Mouse (Mus musculus): Measurements from ENCODE around the gene Exoc2. TPM values are rescaled to one million over a fixed set of nuclear protein-coding genes. Genes with fewer than 3 reads are reported as not detected.

Exoc2 gene
- polyA plus RNA-seq, 1 experiment from 2014 or later, result 63.1 TPM

DNA sequence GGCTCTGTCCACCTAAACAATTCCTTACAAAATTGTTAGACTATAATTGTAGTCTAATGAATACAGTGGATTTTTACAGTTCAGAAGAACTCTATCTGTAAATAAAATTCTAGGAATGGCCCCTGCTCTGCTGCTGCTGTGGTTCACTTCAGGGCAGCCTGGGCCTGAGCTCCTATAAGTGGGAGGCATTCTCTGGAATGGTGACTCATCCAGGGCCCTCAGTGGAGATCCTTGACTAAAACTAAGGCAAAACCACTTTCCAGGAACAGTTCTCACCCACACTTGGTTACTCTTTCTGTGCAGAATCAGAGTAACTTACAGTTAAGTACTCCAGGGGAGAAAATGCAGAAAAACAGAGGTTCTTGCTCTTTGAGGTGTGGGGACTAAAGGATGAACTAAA, 108.4 kb downstream of the Exoc2 start:
- no peak for DNase-seq
- ATAC-seq (ENCODE audit: low FRiP score, low TSS enrichment), result no peak
- Histone ChIP-seq H3K4me2 (ENCODE audit: low read length) (no peak overlapping the region), H3K9me3 (ENCODE audit: control insufficient read depth, low read length) (no peaks in the 10 kb centered on the region), H3K9ac (replicated peaks; ENCODE audit: low read length) (no peak overlapping the region), H3K27me3 (ENCODE audit: control insufficient read depth, insufficient read depth, low read length) (no peaks in the 10 kb centered on the region), H3K4me1 (ENCODE audit: control insufficient read depth, insufficient read depth, low read length) (no peaks in the 10 kb centered on the region), H3K27ac (replicated peaks; ENCODE audit: low read depth, low read length) (no peak overlapping the region), H3K4me3 (replicated peaks; ENCODE audit: low read depth, low read length) (no peak overlapping the region), H3K36me3 (ENCODE audit: control insufficient read depth, insufficient read depth, low read length) (peaks cover 30% of the 10 kb centered on the region)

DNA sequence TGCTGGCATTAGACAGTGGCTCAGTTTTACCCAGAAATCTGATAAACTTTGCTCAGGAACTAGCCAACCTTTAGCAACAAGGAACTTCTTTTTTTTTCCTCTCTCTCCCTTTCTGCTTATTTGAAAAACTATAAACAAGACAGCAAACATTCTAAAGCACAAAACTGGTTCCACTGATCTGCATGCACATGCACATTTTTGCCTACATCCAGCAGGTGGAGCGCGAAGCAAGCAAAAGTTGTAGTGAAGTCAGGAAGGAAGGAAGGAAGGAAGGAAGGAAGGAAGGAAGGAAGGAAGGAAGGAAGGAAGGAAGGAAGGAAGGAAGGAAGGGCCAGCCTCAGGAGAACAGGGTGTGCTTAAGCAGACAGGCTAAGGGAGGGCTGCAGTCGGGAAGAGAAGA, 109.9 kb downstream of the Exoc2 start:
- WGBS, result 82% methylated on average over 3 of the region's 3 CpGs
- H3K9me3 ChIP-seq (ENCODE audit: control insufficient read depth, low read length), result no peaks in the 10 kb centered on the region
- no peak overlapping the region for H3K9ac ChIP-seq (replicated peaks; ENCODE audit: low read length)
- no peak for DNase-seq
- no peaks in the 10 kb centered on the region for H3K27me3 ChIP-seq (ENCODE audit: control insufficient read depth, insufficient read depth, low read length)
- H3K27ac ChIP-seq (replicated peaks; ENCODE audit: low read depth, low read length), result no peak overlapping the region
- no peak overlapping the region for H3K4me2 ChIP-seq (ENCODE audit: low read length)
- no peaks in the 10 kb centered on the region for H3K4me1 ChIP-seq (ENCODE audit: control insufficient read depth, insufficient read depth, low read length)
- no peak for ATAC-seq (ENCODE audit: low FRiP score, low TSS enrichment)
- H3K36me3 ChIP-seq (ENCODE audit: control insufficient read depth, insufficient read depth, low read length), result peaks cover 26% of the 10 kb centered on the region
- no peak overlapping the region for H3K4me3 ChIP-seq (replicated peaks; ENCODE audit: low read depth, low read length)

DNA sequence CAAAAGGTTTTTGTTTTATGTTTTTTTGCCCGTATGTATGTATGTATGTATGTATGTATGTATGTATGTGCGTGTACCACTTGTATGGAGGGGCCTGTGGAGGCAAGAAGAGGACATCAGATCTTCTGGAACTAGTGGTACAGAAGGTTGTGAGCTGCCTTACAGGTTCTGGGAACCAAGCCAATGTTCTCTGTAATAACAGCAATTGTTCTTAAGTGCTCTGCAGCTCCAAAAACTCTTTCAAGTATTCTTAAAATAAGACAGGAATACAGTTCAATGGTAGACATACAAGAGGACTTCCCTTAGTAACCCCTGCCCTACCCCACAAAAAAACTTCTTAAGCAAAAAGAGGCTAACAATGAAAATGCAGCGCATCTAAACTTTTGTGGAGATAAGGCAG, 115.5 kb downstream of the Exoc2 start:
- H3K9me3 ChIP-seq (ENCODE audit: control insufficient read depth, low read length), result no peaks in the 10 kb centered on the region
- no peaks in the 10 kb centered on the region for H3K4me1 ChIP-seq (ENCODE audit: control insufficient read depth, insufficient read depth, low read length)
- WGBS, result 90% methylated on average over 3 of the region's 3 CpGs
- H3K36me3 ChIP-seq (ENCODE audit: control insufficient read depth, insufficient read depth, low read length), result peaks cover 30% of the 10 kb centered on the region
- no peak overlapping the region for H3K4me3 ChIP-seq (replicated peaks; ENCODE audit: low read depth, low read length)
- no peak overlapping the region for H3K4me2 ChIP-seq (ENCODE audit: low read length)
- ATAC-seq (ENCODE audit: low FRiP score, low TSS enrichment) (no peak), DNase-seq (no peak)
- H3K27ac ChIP-seq (replicated peaks; ENCODE audit: low read depth, low read length), result no peak overlapping the region
- H3K27me3 ChIP-seq (ENCODE audit: control insufficient read depth, insufficient read depth, low read length), result no peaks in the 10 kb centered on the region
- no peak overlapping the region for H3K9ac ChIP-seq (replicated peaks; ENCODE audit: low read length)

DNA sequence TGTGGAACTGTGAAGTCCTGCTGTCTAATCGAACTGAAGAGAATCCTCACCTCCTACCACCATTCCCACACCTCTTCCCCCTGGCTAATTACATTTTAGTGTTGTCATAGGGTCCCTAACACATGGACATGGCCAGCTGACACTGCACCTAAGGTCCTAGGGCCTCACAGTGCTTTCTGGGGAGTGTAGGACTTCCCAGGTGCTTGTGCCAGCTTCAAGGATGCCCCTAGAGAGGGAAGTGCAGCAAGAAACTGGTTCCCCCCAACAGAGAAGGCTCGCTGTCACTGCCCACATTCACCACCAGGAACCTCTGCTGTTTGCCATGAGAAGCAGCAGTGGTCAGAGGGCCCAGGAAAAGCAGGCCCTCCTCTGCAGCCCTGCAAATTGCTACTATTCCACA, 123.2 kb downstream of the Exoc2 start:
- H3K27ac ChIP-seq (replicated peaks; ENCODE audit: low read depth, low read length), result no peak overlapping the region
- no peak overlapping the region for H3K4me3 ChIP-seq (replicated peaks; ENCODE audit: low read depth, low read length)
- 77% methylated on average over 2 of the region's 2 CpGs for WGBS
- H3K36me3 ChIP-seq (ENCODE audit: control insufficient read depth, insufficient read depth, low read length), result peaks cover 15% of the 10 kb centered on the region
- no peaks in the 10 kb centered on the region for H3K4me1 ChIP-seq (ENCODE audit: control insufficient read depth, insufficient read depth, low read length)
- no peaks in the 10 kb centered on the region for H3K27me3 ChIP-seq (ENCODE audit: control insufficient read depth, insufficient read depth, low read length)
- DNase-seq (no peak), ATAC-seq (ENCODE audit: low FRiP score, low TSS enrichment) (no peak)
- no peak overlapping the region for H3K9ac ChIP-seq (replicated peaks; ENCODE audit: low read length)
- no peaks in the 10 kb centered on the region for H3K9me3 ChIP-seq (ENCODE audit: control insufficient read depth, low read length)
- H3K4me2 ChIP-seq (ENCODE audit: low read length), result no peak overlapping the region

DNA sequence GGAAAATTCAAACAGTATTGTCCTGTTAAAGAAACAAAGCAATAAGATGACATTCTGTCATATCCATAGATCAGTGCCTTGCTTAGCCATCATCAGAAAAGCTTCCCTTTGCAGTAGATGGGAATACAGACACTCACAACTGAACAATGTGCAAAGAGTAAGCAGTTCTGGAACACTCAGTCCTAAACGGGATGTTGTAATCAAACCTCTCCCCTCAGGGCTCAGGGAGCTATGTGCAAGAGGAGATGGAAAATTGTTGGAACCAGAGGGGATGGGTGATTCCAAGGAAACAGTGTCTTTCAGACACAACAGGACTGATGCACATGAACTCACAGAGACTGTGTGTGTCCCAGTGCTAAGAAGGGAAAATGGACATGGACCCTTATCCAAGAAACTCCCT, 125.9 kb downstream of the Exoc2 start:
- Histone ChIP-seq H3K4me3 (replicated peaks; ENCODE audit: low read depth, low read length) (no peak overlapping the region), H3K9me3 (ENCODE audit: control insufficient read depth, low read length) (no peaks in the 10 kb centered on the region), H3K9ac (replicated peaks; ENCODE audit: low read length) (no peak overlapping the region), H3K4me2 (ENCODE audit: low read length) (no peak overlapping the region), H3K4me1 (ENCODE audit: control insufficient read depth, insufficient read depth, low read length) (no peaks in the 10 kb centered on the region), H3K27ac (replicated peaks; ENCODE audit: low read depth, low read length) (no peak overlapping the region), H3K36me3 (ENCODE audit: control insufficient read depth, insufficient read depth, low read length) (0 out of 2 replicates have a peak, but pooled peaks cover 3% of the 10 kb centered on the region), H3K27me3 (ENCODE audit: control insufficient read depth, insufficient read depth, low read length) (no peaks in the 10 kb centered on the region)
- ATAC-seq (ENCODE audit: low FRiP score, low TSS enrichment) (no peak), DNase-seq (no peak)
- 52% methylated on average over 1 of the region's 1 CpGs for WGBS

DNA sequence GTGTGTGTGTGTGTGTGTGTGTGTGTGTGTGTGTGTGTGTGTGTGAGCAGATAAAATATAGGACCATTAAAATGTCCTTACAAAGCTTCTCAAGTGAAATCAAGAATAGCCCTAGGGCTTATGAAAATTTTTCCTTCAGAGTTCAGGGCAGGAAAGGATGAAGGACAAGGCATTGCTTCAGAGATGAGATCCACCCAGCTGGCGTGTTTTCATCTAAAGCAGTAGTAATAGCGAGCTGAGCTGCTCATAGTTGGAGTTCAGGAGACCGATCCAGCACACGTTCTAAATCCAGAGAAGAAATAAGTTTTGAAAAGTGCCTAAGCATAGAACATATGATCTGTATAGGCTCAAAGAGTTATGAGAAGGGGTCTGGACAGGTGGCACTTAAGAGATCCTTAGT, 127.4 kb downstream of the Exoc2 start:
- H3K4me2 ChIP-seq (ENCODE audit: low read length), result no peak overlapping the region
- H3K27me3 ChIP-seq (ENCODE audit: control insufficient read depth, insufficient read depth, low read length), result no peaks in the 10 kb centered on the region
- no peaks in the 10 kb centered on the region for H3K9me3 ChIP-seq (ENCODE audit: control insufficient read depth, low read length)
- 94% methylated on average over 4 of the region's 4 CpGs for WGBS
- H3K36me3 ChIP-seq (ENCODE audit: control insufficient read depth, insufficient read depth, low read length), result 0 out of 2 replicates have a peak, but pooled peaks cover 3% of the 10 kb centered on the region
- H3K9ac ChIP-seq (replicated peaks; ENCODE audit: low read length), result no peak overlapping the region
- DNase-seq, result no peak
- no peak overlapping the region for H3K27ac ChIP-seq (replicated peaks; ENCODE audit: low read depth, low read length)
- ATAC-seq (ENCODE audit: low FRiP score, low TSS enrichment), result no peak
- H3K4me3 ChIP-seq (replicated peaks; ENCODE audit: low read depth, low read length), result no peak overlapping the region
- H3K4me1 ChIP-seq (ENCODE audit: control insufficient read depth, insufficient read depth, low read length), result no peaks in the 10 kb centered on the region

DNA sequence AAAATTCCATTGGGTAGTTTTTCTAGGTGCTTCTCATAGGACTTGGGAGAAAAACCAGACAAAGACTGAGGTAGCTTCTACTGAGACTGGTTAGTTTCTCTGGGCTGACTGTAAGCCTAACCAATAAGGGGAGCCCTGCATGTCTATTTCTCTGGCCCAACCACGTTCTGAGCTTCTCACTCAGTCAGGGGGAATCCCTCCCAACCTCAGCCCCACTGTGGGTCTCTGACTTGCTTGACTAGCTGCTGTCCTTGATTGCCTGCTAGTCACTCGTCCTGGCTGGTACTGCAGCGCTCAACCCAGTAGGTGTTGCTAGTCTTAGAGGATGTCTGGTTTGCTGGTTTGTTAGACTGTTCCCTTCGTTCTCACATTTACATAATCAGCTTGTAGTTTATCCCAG, 130.8 kb downstream of the Exoc2 start:
- Histone ChIP-seq H3K9ac (replicated peaks; ENCODE audit: low read length) (no peak overlapping the region), H3K36me3 (ENCODE audit: control insufficient read depth, insufficient read depth, low read length) (peaks cover 3% of the 10 kb centered on the region; the same call in 1 of the 2 replicates), H3K4me1 (ENCODE audit: control insufficient read depth, insufficient read depth, low read length) (no peaks in the 10 kb centered on the region), H3K4me2 (ENCODE audit: low read length) (no peak overlapping the region), H3K27me3 (ENCODE audit: control insufficient read depth, insufficient read depth, low read length) (no peaks in the 10 kb centered on the region), H3K9me3 (ENCODE audit: control insufficient read depth, low read length) (no peaks in the 10 kb centered on the region), H3K27ac (replicated peaks; ENCODE audit: low read depth, low read length) (no peak overlapping the region), H3K4me3 (replicated peaks; ENCODE audit: low read depth, low read length) (no peak overlapping the region)
- WGBS, result 87% methylated on average over 4 of the region's 4 CpGs
- ATAC-seq (ENCODE audit: low FRiP score, low TSS enrichment), result no peak
- DNase-seq, result no peak

DNA sequence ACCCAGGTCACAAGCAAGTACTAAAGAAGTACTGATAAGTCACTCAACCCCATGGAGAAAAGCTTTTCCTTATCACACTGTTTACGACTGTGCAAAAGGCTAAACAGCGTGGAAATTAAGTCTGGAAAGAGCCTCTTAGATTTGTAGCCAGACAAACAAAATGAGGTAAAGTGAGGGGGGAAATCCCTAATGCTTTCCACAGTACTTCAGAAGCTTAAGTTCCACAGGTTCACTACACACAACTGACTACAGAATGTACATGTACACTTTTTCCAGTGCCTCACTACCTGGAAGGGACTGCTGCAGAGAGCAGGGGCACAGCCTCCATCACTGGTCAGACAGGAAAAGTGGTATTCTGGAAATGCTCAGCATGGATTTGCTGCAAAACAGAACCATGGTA, 132.1 kb downstream of the Exoc2 start:
- Histone ChIP-seq H3K4me1 (ENCODE audit: control insufficient read depth, insufficient read depth, low read length) (no peaks in the 10 kb centered on the region), H3K4me3 (replicated peaks; ENCODE audit: low read depth, low read length) (no peak overlapping the region), H3K4me2 (ENCODE audit: low read length) (no peak overlapping the region), H3K9me3 (ENCODE audit: control insufficient read depth, low read length) (no peaks in the 10 kb centered on the region), H3K27ac (replicated peaks; ENCODE audit: low read depth, low read length) (no peak overlapping the region), H3K27me3 (ENCODE audit: control insufficient read depth, insufficient read depth, low read length) (no peaks in the 10 kb centered on the region), H3K9ac (replicated peaks; ENCODE audit: low read length) (no peak overlapping the region), H3K36me3 (ENCODE audit: control insufficient read depth, insufficient read depth, low read length) (peaks cover 3% of the 10 kb centered on the region; the same call in 1 of the 2 replicates)
- 93% methylated on average over 2 of the region's 2 CpGs for WGBS
- DNase-seq (no peak), ATAC-seq (ENCODE audit: low FRiP score, low TSS enrichment) (no peak)

DNA sequence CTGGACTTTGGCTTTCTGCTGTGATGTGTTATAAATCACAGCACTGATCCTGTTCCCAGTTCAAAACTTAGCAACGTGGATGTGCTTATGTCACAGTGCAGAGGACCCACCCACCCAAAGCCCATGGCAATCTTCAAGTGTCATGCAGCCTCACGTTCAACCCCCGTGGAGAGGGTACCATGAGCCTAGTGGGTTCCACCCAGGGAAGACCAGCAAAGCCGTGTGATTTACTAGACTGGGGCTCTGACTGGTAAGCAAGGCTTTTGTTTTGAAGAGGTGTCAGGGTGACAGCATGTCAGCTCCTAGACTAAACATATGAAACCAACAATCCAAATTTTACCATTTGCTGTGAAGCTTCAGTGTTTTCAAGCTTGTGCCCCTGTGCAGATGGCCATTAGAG, 132.6 kb downstream of the Exoc2 start:
- no peak for ATAC-seq (ENCODE audit: low FRiP score, low TSS enrichment)
- Histone ChIP-seq H3K36me3 (ENCODE audit: control insufficient read depth, insufficient read depth, low read length) (peaks cover 3% of the 10 kb centered on the region; the same call in 1 of the 2 replicates), H3K4me3 (replicated peaks; ENCODE audit: low read depth, low read length) (no peak overlapping the region), H3K9ac (replicated peaks; ENCODE audit: low read length) (no peak overlapping the region), H3K27ac (replicated peaks; ENCODE audit: low read depth, low read length) (no peak overlapping the region), H3K27me3 (ENCODE audit: control insufficient read depth, insufficient read depth, low read length) (no peaks in the 10 kb centered on the region), H3K4me1 (ENCODE audit: control insufficient read depth, insufficient read depth, low read length) (no peaks in the 10 kb centered on the region), H3K4me2 (ENCODE audit: low read length) (no peak overlapping the region), H3K9me3 (ENCODE audit: control insufficient read depth, low read length) (no peaks in the 10 kb centered on the region)
- no peak for DNase-seq
- WGBS, result 92% methylated on average over 4 of the region's 4 CpGs

All from midbrain, embryonic 14.5 days (tissue).